Mouse (Mus musculus) gastrocnemius, postnatal 36 days (tissue): ENCODE measurements at regions not wholly inside any gene's neighbourhood (a gene's known extent, or its start where the extent isn't known, plus 50 kb on each side); places are given as distances from the start of the nearest gene placed in this dataset.

ENCODE experiments used
- DNase-seq, 2 experiments: peaks; one replicate each; pipeline ENCODE4 v3.0.0; 2022
- intact Hi-C: fragments of 180-260 bp; cut with DNase I; formaldehyde crosslinking; loops from one replicate; pipeline ENCODE4 v1.15.1; 2025

- DNase-seq = no peak
- intact Hi-C loops = no loop called here
Observed at GRCm38 (mm10) chr15:10767535-10767934, 53.1 kb upstream of the Rai14 start.

- intact Hi-C loops = no loop called here
- DNase-seq = no peak
Observed at GRCm38 (mm10) chr15:10770410-10771310, 56.2 kb upstream of the Rai14 start.

DNA sequence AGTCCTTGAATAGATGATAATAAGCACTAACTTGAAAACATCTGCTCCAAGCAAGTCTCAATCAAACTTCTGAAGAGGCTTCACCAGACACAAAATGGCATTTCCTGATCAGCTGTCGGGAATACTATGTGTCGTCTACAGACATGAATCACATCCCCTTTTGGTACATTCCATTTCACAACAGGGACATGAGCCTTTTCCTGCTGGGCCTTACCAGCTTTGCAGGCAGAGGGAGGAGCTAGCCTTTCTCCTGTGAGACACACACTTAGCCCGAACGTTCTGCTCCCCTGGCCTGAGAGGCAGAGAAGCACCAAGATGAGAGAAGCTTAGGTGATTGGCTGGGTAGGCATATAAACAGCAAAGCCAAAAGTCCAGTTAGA lies 56.9 kb upstream of the Rai14 start:
- intact Hi-C loops = no loop called here
- DNase-seq = no peak

DNA sequence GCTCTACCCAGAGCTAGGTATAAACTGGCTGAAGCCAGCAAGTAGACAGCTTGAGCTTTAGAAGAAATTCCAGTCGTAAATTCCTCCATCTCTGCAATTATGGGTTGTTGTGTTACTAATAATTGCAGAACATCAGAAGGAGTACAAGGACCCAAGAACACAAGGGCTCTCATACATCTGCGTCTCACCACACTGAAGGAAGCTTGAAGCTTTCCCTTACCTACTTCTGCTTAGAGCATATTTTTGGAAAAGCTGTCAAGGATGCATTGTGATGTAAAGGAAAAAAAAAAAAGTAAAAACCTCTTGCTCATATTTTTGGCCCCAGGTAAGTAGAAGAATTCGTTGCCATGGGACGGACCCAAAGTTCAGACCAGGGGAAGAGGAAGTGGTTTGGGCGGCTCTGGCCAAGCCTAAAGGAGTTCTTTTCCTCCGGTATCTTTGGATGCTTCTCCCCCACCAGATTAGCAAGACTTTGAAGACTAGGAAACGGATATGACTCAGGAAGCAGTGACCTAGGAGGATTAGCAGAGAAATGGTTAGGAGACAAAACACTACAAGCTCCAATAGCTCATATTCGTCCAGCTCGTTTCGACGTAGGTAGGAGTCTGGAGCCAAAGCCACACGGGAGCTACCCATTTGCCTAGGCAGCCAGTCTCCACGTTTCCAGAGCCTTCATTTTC lies 65.7 kb upstream of the Rai14 start:
- intact Hi-C loops = no loop called here
- DNase-seq = no peak

- intact Hi-C loops = no loop called here
- DNase-seq = no peak
Observed at GRCm38 (mm10) chr15:10789371-10789770, 74.9 kb upstream of the Rai14 start.

DNA sequence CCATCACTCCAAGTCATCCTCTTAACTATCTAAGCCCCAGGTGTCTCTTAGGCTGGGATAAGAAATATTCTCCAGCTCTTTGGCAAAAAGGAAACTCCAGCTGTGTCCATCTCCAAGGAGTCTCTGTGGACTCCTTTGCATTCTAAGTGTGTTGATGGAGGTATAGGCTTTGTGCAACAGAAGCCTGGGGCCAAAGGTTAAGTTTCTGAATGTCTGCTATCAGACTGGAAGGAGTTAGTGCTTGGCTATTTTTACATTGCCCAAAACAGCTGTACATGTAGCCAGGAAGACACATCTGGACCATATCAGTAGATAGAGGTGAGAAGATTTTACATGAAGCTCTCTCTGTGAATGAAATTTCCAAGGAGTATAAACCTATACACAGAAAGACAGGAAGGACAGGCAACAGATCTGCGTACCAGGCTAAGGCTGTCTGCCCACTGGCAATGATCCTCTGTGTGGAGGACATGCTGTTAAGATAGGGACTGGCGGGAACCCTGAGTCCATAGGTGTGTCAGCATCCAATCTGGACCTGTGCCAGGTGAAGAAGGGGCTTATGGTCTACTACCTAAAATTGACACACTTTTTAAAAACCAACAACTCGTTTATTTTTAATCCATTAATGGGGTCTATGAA lies 76.6 kb upstream of the Rai14 start:
- no peak for DNase-seq
- intact Hi-C loops = no loop called here

- DNase-seq = no peak
- intact Hi-C loops = no loop called here
Observed at GRCm38 (mm10) chr15:10791516-10792112, 77.2 kb upstream of the Rai14 start.

GRCm38 (mm10) chr15:10792156-10792555 lies 77.7 kb upstream of the Rai14 start:
- intact Hi-C loops = no loop called here
- DNase-seq = no peak

DNA sequence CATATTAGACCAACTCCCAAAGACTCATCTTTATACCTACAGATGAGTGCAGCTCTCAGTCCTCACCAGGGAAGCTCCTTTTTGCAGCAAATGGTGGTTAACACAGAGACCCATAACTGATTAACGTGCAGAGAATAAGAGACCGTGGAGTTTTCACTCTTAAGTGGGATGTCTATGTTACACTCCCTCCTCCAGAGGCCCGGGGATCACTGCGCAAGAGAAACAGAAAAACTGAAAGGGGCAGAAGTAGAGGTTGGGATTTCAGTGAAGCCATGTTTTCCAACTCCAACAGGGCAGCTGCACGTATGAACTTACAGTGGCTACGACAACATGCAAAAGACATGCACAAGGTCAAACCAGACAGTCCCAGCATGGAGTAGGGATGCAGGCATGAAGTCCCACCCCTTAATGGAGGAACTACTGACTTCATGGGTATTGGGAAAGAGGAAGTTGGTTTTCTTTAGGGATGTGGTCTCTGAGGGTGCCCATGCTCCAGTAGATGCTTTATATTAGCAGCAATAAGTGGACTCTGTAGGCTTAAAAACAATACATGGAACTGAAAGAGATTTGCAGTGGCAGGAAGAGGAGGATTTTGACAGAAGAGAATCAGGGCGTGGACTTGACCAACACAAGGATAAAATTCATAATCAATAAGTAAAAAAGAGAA lies 80.8 kb upstream of the Rai14 start:
- no peak for DNase-seq
- intact Hi-C loops = no loop called here

DNA sequence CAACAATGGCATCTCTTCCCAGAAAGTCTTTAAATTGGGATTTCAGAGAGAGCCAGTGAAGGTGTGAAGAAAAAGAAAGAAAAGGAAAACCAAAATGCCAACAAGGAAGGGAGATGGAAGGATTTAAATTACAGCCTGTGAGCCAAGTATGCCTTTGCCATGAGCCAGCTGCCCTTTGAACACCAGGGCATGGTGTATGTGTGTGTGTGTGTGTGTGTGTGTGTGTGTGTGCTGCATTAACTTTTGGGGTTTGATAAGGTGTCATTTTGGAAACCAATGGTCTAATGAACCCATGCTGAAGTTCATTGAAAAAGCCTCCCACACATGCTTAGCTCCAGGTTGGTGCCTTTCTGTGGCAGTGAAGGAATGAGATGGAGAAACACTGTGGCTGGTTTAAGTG lies 85.2 kb upstream of the Rai14 start:
- intact Hi-C loops = no loop called here

GRCm38 (mm10) chr15:10814195-10814594 lies 99.8 kb upstream of the Rai14 start:
- no peak for DNase-seq
- intact Hi-C loops = no loop called here

More for the DNA sequence above, 85.2 kb upstream of the Rai14 start:
- DNase-seq = no peak

- no peak for DNase-seq
Observed at GRCm38 (mm10) chr15:10814709-10815108, 100.3 kb upstream of the Rai14 start.

GRCm38 (mm10) chr15:10816213-10816621 lies 101.8 kb upstream of the Rai14 start:
- DNase-seq = no peak
- intact Hi-C loops = no loop called here

More at GRCm38 (mm10) chr15:10814709-10815108, 100.3 kb upstream of the Rai14 start:
- intact Hi-C loops = no loop called here

- intact Hi-C loops = no loop called here
- DNase-seq = peak; percentile 58 to 73
Observed at GRCm38 (mm10) chr15:10818216-10818615, 103.8 kb upstream of the Rai14 start.

DNA sequence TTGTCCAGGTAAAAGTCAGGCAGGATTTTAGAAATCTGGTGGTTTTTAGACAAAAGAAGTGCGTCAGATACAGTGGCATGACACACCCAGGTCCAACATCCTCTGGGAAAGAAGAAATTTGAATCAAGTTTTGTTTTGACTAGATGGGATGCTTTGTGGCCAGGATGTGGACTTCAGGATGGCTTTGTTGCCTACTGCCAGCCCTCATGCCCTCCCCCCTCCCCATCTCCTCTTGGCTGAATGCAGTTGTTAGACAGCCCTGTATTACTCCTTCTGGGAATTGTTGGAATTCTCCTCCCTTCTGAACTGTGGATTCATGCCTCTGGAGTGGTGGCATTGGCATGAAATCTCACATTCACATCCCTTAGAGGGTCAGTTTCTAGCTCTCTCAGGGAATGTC lies 104.3 kb upstream of the Rai14 start:
- intact Hi-C loops = no loop called here

GRCm38 (mm10) chr15:10823933-10824332 lies 109.5 kb upstream of the Rai14 start:
- intact Hi-C loops = no loop called here
- DNase-seq = no peak

More for the DNA sequence above, 104.3 kb upstream of the Rai14 start:
- DNase-seq = no peak

- intact Hi-C loops = no loop called here
- DNase-seq = no peak
Observed at GRCm38 (mm10) chr15:10829588-10829987, 115.2 kb upstream of the Rai14 start.

DNA sequence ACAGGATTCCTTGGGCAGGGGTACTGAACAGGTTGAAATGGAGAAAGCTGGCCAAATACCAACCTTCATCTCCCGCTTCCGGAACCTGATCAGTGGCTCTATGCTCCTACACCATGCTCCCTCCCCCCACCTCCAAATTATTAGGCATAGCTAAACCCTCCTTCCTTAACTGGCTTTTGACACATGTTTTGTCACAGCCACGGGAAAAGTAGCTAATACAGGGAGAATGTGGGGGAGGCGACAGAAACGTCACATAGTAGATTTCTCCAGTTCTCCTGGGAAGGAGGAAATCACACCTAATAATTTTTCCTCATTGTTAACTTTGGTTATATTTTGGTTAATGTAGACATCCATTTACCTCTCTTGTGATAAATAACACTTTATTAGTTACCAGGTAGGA lies 116.1 kb upstream of the Rai14 start:
- DNase-seq = no peak
- intact Hi-C loops = no loop called here

GRCm38 (mm10) chr15:10831106-10831505 lies 116.7 kb upstream of the Rai14 start:
- no peak for DNase-seq
- intact Hi-C loops = no loop called here

- intact Hi-C loops = no loop called here
- no peak for DNase-seq
Observed at GRCm38 (mm10) chr15:10832331-10832730, 117.9 kb upstream of the Rai14 start.
